Comparison of ENCODE assay signal across 17 mouse cellular contexts in genomic region chr7:120205989-120206388, GRCm38 (mm10). TPM values are rescaled to one million over a fixed set of nuclear protein-coding genes. Genes with fewer than 3 reads are reported as not detected.
DNase-seq lines count a peak whose midpoint lies in the region; ATAC-seq and TF ChIP-seq lines count a peak whose summit lies in the region.
"Had no signal": no experiment of that assay in that cellular context is flagged by ENCODE, and none has a peak within 500 bp of the region (broad histone marks: within the 10 kb centered on the region; RNA-seq: fewer than 3 reads in every experiment).

No protein-coding gene starts in this region.

- H3K4me1 ChIP-seq in kidney, postnatal 0 days (replicated peaks; ENCODE audit: insufficient read depth, low read length) = 0 out of 2 replicates have a peak, but pooled peaks cover 2% of the 10 kb centered on the region
- no peaks in the 10 kb centered on the region for H3K4me1 ChIP-seq in lung, embryonic 14.5 days (ENCODE audit: insufficient read depth)
- H3K4me1 ChIP-seq in megakaryocyte, embryonic 14.5 days = peaks cover 16% of the 10 kb centered on the region
- H3K4me1 ChIP-seq: liver, embryonic 13.5 days had no signal

- peak; percentile 39 for DNase-seq in kidney, postnatal 0 days (ENCODE audit: low spot score)
- DNase-seq in kidney, postnatal 4 days = no peak
- peak; percentile 65 for DNase-seq in Muller cell, postnatal 12 days (ENCODE audit: inconsistent ontology term)
- peak; percentile 59 for DNase-seq in lung, embryonic 14.5 days
- no peak for DNase-seq in urinary bladder, postnatal 10 days (ENCODE audit: low spot score)
- DNase-seq in spleen, postnatal 4 days (ENCODE audit: low spot score in 2 of 2) = no peak
- DNase-seq: adrenal gland, postnatal 25 days; cerebellum, postnatal 25 days; kidney, adult 2 months; left cerebral cortex, postnatal 4 days; liver, embryonic 13.5 days; right cerebral cortex, postnatal 14 days; thymus, postnatal 25 days had no signal

- no peak overlapping the region for H3K9ac ChIP-seq in kidney, postnatal 0 days (ENCODE audit: low read depth, low read length)
- H3K9ac ChIP-seq in lung, embryonic 14.5 days = no peak overlapping the region
- H3K9ac ChIP-seq: hindbrain, embryonic 13.5 days; liver, embryonic 13.5 days; midbrain, embryonic 12.5 days had no signal

- H3K4me2 ChIP-seq in kidney, postnatal 0 days (ENCODE audit: low read length) = no peak overlapping the region
- H3K4me2 ChIP-seq in lung, embryonic 14.5 days = no peak overlapping the region
- H3K4me2 ChIP-seq: hindbrain, embryonic 13.5 days; liver, embryonic 13.5 days; midbrain, embryonic 12.5 days had no signal

- no peak overlapping the region for H3K4me3 ChIP-seq in kidney, postnatal 0 days (replicated peaks; ENCODE audit: low read depth, low read length)
- no peak overlapping the region for H3K4me3 ChIP-seq in lung, embryonic 14.5 days (ENCODE audit: low read depth, low read length)
- peak overlapping the region; percentile 70 for H3K4me3 ChIP-seq in megakaryocyte, embryonic 14.5 days (replicated peaks)
- H3K4me3 ChIP-seq: embryonic facial prominence, embryonic 10.5 days; hindbrain, embryonic 13.5 days; liver, embryonic 13.5 days; midbrain, embryonic 12.5 days had no signal

- no peak overlapping the region for H3K27ac ChIP-seq in kidney, postnatal 0 days
- H3K27ac ChIP-seq in lung, embryonic 14.5 days (ENCODE audit: low read depth) = no peak overlapping the region
- H3K27ac ChIP-seq: embryonic facial prominence, embryonic 10.5 days; hindbrain, embryonic 13.5 days; liver, embryonic 13.5 days; midbrain, embryonic 12.5 days had no signal

- no peaks in the 10 kb centered on the region for H3K36me3 ChIP-seq in kidney, postnatal 0 days (ENCODE audit: insufficient read depth, low read length)
- no peaks in the 10 kb centered on the region for H3K36me3 ChIP-seq in lung, embryonic 14.5 days (ENCODE audit: insufficient read depth)
- H3K36me3 ChIP-seq in megakaryocyte, embryonic 14.5 days (replicated peaks; ENCODE audit: low read length) = no peaks in the 10 kb centered on the region
- H3K36me3 ChIP-seq: embryonic facial prominence, embryonic 10.5 days; hindbrain, embryonic 13.5 days; liver, embryonic 13.5 days; midbrain, embryonic 12.5 days had no signal

- no peaks in the 10 kb centered on the region for H3K27me3 ChIP-seq in kidney, postnatal 0 days (ENCODE audit: insufficient read depth, low read length)
- H3K27me3 ChIP-seq in lung, embryonic 14.5 days (ENCODE audit: insufficient read depth, low read length) = peaks cover 12% of the 10 kb centered on the region
- peaks cover 25% of the 10 kb centered on the region for H3K27me3 ChIP-seq in megakaryocyte, embryonic 14.5 days (replicated peaks)

- no peaks in the 10 kb centered on the region for H3K9me3 ChIP-seq in kidney, postnatal 0 days (replicated peaks; ENCODE audit: low read length)
- H3K9me3 ChIP-seq in lung, embryonic 14.5 days (ENCODE audit: low read depth, low read length) = no peaks in the 10 kb centered on the region
- H3K9me3 ChIP-seq in megakaryocyte, embryonic 14.5 days = peaks cover 11% of the 10 kb centered on the region; the same call in 1 of the 2 replicates
- H3K9me3 ChIP-seq: embryonic facial prominence, embryonic 10.5 days; hindbrain, embryonic 13.5 days; liver, embryonic 13.5 days; midbrain, embryonic 12.5 days had no signal

- TF ChIP-seq CTCF in kidney, postnatal 0 days (IDR thresholded peaks at IDR 0.05; ENCODE audit: low read depth) = no peak
- no peak for TF ChIP-seq CTCF in lung, embryonic 14.5 days (IDR thresholded peaks at IDR 0.05; ENCODE audit: low read depth)

- 44% methylated on average over 9 of the region's 9 CpGs for WGBS in kidney, postnatal 0 days
- WGBS in lung, embryonic 14.5 days = 35% methylated on average over 9 of the region's 9 CpGs

- no peak for ATAC-seq in kidney, postnatal 0 days (replicated peaks; ENCODE audit: low FRiP score, low read depth)
- ATAC-seq in lung, embryonic 14.5 days (ENCODE audit: insufficient read depth) = peak; percentile 30; the same call in 1 of the 2 replicates

RNA-seq across cellular contexts. Expression of gene Abca14, which starts 2.2 kb away (rescaled TPM):
- polyA plus RNA-seq in kidney, postnatal 0 days (2015; fragmentation: Nextera tagmentation; extraction: Ambion mirVana) = 0.17 and 0.20 TPM in 2 replicates
- polyA plus RNA-seq in lung, embryonic 14.5 days (2014; fragmentation: Nextera tagmentation; extraction: Ambion mirVana) = 0.20 TPM in 1 of 2 replicates, not detected in the other
- polyA plus RNA-seq in megakaryocyte, embryonic 14.5 days (2012; ENCODE audit: insufficient read depth, low replicate concordance) = not detected in 2 replicates
- polyA plus RNA-seq: embryonic facial prominence, embryonic 10.5 days; hindbrain, embryonic 13.5 days; midbrain, embryonic 12.5 days had no signal

RNA-seq across cellular contexts. Expression of gene Crym, which starts 4.1 kb away (rescaled TPM):
- 41.6 and 43.3 TPM in 2 replicates for polyA plus RNA-seq in kidney, postnatal 0 days (2015; fragmentation: Nextera tagmentation; extraction: Ambion mirVana)
- 3.4 and 4.4 TPM in 2 replicates for polyA plus RNA-seq in lung, embryonic 14.5 days (2014; fragmentation: Nextera tagmentation; extraction: Ambion mirVana)
- not detected in 2 replicates for polyA plus RNA-seq in megakaryocyte, embryonic 14.5 days (2012; ENCODE audit: insufficient read depth, low replicate concordance)

RNA-seq across cellular contexts. Expression of gene Anks4b, which starts 32.3 kb away (rescaled TPM):
- polyA plus RNA-seq in kidney, postnatal 0 days (2015; fragmentation: Nextera tagmentation; extraction: Ambion mirVana) = 2.5 and 2.9 TPM in 2 replicates
- polyA plus RNA-seq in lung, embryonic 14.5 days (2014; fragmentation: Nextera tagmentation; extraction: Ambion mirVana) = not detected in 2 replicates
- polyA plus RNA-seq in megakaryocyte, embryonic 14.5 days (2012; ENCODE audit: insufficient read depth, low replicate concordance) = not detected in 2 replicates
- polyA plus RNA-seq: hindbrain, embryonic 13.5 days; midbrain, embryonic 12.5 days had no signal

Comparison
In these comparisons a context has a peak if more than half of its experiments do, and no peak if none do; other contexts are left out.
1. DNase-seq: peak in kidney, postnatal 0 days (single experiment), Muller cell, postnatal 12 days (single experiment) and lung, embryonic 14.5 days (single experiment); none in kidney, postnatal 4 days (0 of 2), urinary bladder, postnatal 10 days (single experiment) and spleen, postnatal 4 days (0 of 2).